Comparison of ENCODE assay signal across 35 mouse cellular contexts in genomic region chr4:4518741-4519140, GRCm38 (mm10).
"Had no signal": no experiment of that assay in that cellular context is flagged by ENCODE, and none has a peak within 500 bp of the region (broad histone marks: within the 10 kb centered on the region; RNA-seq: fewer than 3 reads in every experiment).

No protein-coding gene starts in this region.

- H3K4me2 ChIP-seq: heart, embryonic 11.5 days; heart, embryonic 12.5 days; heart, embryonic 13.5 days; heart, embryonic 15.5 days; hindbrain, embryonic 12.5 days; hindbrain, embryonic 13.5 days; hindbrain, embryonic 14.5 days; hindbrain, embryonic 15.5 days; intestine, embryonic 15.5 days; kidney, embryonic 15.5 days had no signal

- H3K27me3 ChIP-seq: heart, embryonic 12.5 days; heart, embryonic 13.5 days; heart, embryonic 15.5 days; hindbrain, embryonic 12.5 days; hindbrain, embryonic 13.5 days; hindbrain, embryonic 15.5 days; intestine, embryonic 15.5 days; kidney, embryonic 15.5 days had no signal

- H3K4me1 ChIP-seq: heart, embryonic 10.5 days; heart, embryonic 12.5 days; heart, embryonic 13.5 days; heart, embryonic 15.5 days; hindbrain, embryonic 10.5 days; hindbrain, embryonic 12.5 days; hindbrain, embryonic 13.5 days; hindbrain, embryonic 15.5 days; intestine, embryonic 15.5 days; kidney, embryonic 15.5 days had no signal

- H3K9ac ChIP-seq: heart, embryonic 12.5 days; heart, embryonic 13.5 days; heart, embryonic 15.5 days; hindbrain, embryonic 12.5 days; hindbrain, embryonic 13.5 days; hindbrain, embryonic 14.5 days; hindbrain, embryonic 15.5 days; intestine, embryonic 15.5 days; kidney, embryonic 15.5 days had no signal

- H3K27ac ChIP-seq: heart, embryonic 10.5 days; heart, embryonic 13.5 days; heart, embryonic 15.5 days; hindbrain, embryonic 10.5 days; hindbrain, embryonic 12.5 days; hindbrain, embryonic 13.5 days; hindbrain, embryonic 14.5 days; hindbrain, embryonic 15.5 days; hindbrain, postnatal 0 days; intestine, embryonic 15.5 days; kidney, embryonic 15.5 days; kidney, postnatal 0 days; layer of hippocampus, adult 2 months had no signal

- H3K4me3 ChIP-seq: heart, embryonic 10.5 days; heart, embryonic 12.5 days; heart, embryonic 13.5 days; heart, embryonic 15.5 days; hindbrain, embryonic 10.5 days; hindbrain, embryonic 12.5 days; hindbrain, embryonic 13.5 days; hindbrain, embryonic 15.5 days; intestine, embryonic 15.5 days; kidney, embryonic 15.5 days; layer of hippocampus, adult 2 months had no signal

- H3K9me3 ChIP-seq: heart, embryonic 10.5 days; heart, embryonic 12.5 days; heart, embryonic 13.5 days; heart, embryonic 15.5 days; hindbrain, embryonic 10.5 days; hindbrain, embryonic 12.5 days; hindbrain, embryonic 13.5 days; hindbrain, embryonic 15.5 days; intestine, embryonic 15.5 days; kidney, embryonic 15.5 days had no signal

- DNase-seq: heart, postnatal 10 days; heart, postnatal 14 days; heart, postnatal 36 days; heart, postnatal 4 days; kidney, adult 11 months; kidney, adult 18-20 months; kidney, adult 2 months; kidney, adult 8-10 months; kidney, adult 9 months; kidney, postnatal 10 days; kidney, postnatal 14 days; kidney, postnatal 25 days; kidney, postnatal 36 days; kidney, postnatal 4 days; layer of hippocampus, adult 9-11 months; layer of hippocampus, postnatal 36 days had no signal

- ATAC-seq: hindbrain, embryonic 16.5 days; hindbrain, postnatal 0 days; inflammation-experienced regulatory T-cells, adult 6 months; intestine, embryonic 15.5 days; intestine, embryonic 16.5 days; intestine, postnatal 0 days had no signal

- H3K36me3 ChIP-seq: heart, embryonic 10.5 days; heart, embryonic 12.5 days; heart, embryonic 13.5 days; heart, embryonic 15.5 days; hindbrain, embryonic 10.5 days; hindbrain, embryonic 12.5 days; hindbrain, embryonic 13.5 days; hindbrain, embryonic 15.5 days; intestine, embryonic 15.5 days; kidney, embryonic 15.5 days had no signal
